Mouse (Mus musculus) layer of hippocampus, adult 11-12 months (tissue): ENCODE data around the gene Smc4.
"Not testable (repeated sequence)": the region's sequence is repeated elsewhere in the genome, so short reads cannot be mapped to it uniquely, and the experiment has no call there.

ENCODE experiments used
- DNase-seq: peaks from one replicate; pipeline ENCODE4 v3.0.0; 2022; ENCODE audit warnings: low spot score

Gene Smc4

GRCm38 (mm10) chr3:69018635-69019034 is 14.1 kb downstream of the Smc4 start:
- not testable (repeated sequence) for DNase-seq

- DNase-seq, result no peak
Observed at GRCm38 (mm10) chr3:69020285-69020684, 15.7 kb downstream of the Smc4 start.

- DNase-seq, result no peak
Observed at GRCm38 (mm10) chr3:69020764-69021163, 16.2 kb downstream of the Smc4 start.

- DNase-seq, result no peak
Observed at GRCm38 (mm10) chr3:69026133-69026783, 21.7 kb downstream of the Smc4 start.

- no peak for DNase-seq
Observed at GRCm38 (mm10) chr3:69040105-69040504, 35.6 kb downstream of the Smc4 start.

- no peak for DNase-seq
Observed at GRCm38 (mm10) chr3:69041298-69041697, 36.8 kb downstream of the Smc4 start.

GRCm38 (mm10) chr3:69044167-69044591 is 39.6 kb downstream of the Smc4 start:
- peak; percentile 14 for DNase-seq

- DNase-seq, result peak; percentile 88
Observed at GRCm38 (mm10) chr3:69044645-69045399, 40.3 kb downstream of the Smc4 start, which contains the start of gene Trim59. Gene Trim59 (minus strand): TSS chr3:69044755.

GRCm38 (mm10) chr3:69045400-69045703 is 40.8 kb downstream of the Smc4 start:
- DNase-seq, result peak; percentile 20

GRCm38 (mm10) chr3:69045750-69046149 is 41.2 kb downstream of the Smc4 start:
- no peak for DNase-seq

GRCm38 (mm10) chr3:69046509-69046908 is 42.0 kb downstream of the Smc4 start:
- DNase-seq, result no peak

- DNase-seq, result no peak
Observed at GRCm38 (mm10) chr3:69047684-69048083, 43.1 kb downstream of the Smc4 start.

GRCm38 (mm10) chr3:69049011-69049410 is 44.5 kb downstream of the Smc4 start:
- DNase-seq, result peak; percentile 52

- no peak for DNase-seq
Observed at GRCm38 (mm10) chr3:69051894-69052293, 47.4 kb downstream of the Smc4 start.

- DNase-seq, result no peak
Observed at GRCm38 (mm10) chr3:69054760-69055432, 50.4 kb downstream of the Smc4 start.

GRCm38 (mm10) chr3:69055871-69056270 is 51.3 kb downstream of the Smc4 start:
- DNase-seq, result no peak

- DNase-seq, result no peak
Observed at GRCm38 (mm10) chr3:69060672-69061071, 56.1 kb downstream of the Smc4 start.

- DNase-seq, result no peak
Observed at GRCm38 (mm10) chr3:69062764-69063163, 58.2 kb downstream of the Smc4 start.

- no peak for DNase-seq
Observed at GRCm38 (mm10) chr3:69064005-69064404, 59.5 kb downstream of the Smc4 start.
